Mouse (Mus musculus): ENCODE measurements around the gene A930018P22Rik. TPM values are rescaled to one million over a fixed set of nuclear protein-coding genes. Genes with fewer than 3 reads are reported as not detected.

Gene A930018P22Rik
- not detected for polyA plus RNA-seq (2014; fragmentation: Illumina TruSeq; extraction: RNeasy Lipid Tissue Mini Kit (QIAGEN cat#74804); ENCODE audit: low read depth, low replicate concordance)

GRCm38 (mm10) chr2:104122505-104123378 is at the start of gene A930018P22Rik:
Gene A930018P22Rik (plus strand): TSS chr2:104122769.

DNA sequence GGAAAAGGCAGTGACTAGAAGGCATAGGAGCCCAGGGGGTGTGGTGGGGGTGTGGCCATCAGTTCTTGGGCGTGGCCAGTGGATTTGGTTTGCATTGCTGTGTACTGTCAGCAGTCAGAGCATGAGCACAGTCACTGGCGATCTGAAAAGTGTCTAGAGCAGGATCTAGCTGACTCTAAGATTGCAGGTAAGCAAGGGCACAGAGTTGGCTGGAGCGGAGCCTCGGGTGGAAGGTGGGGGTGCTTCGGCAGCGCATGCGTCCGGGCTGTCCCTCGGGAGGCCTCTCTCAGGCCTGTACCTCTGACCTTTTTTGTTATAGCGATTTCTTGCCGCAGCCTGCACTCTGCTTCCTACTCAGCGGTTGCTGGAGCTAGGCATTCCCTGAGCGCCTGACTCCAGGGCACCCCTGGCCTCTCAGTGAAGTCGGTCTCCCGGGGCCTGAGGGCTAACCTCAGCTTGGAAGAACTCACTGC is 26.8 kb upstream of the A930018P22Rik start, which contains the start of gene Cd59a:
Gene Cd59a, plus strand, starts transcription at position 61 of the 473 bp plus-strand sequence.

Other genes starting within 250 kb of the A930018P22Rik start
- 32.8 TPM for gene Lmo2, start 164.8 kb upstream of the A930018P22Rik start, polyA plus RNA-seq (2014; fragmentation: Illumina TruSeq; extraction: RNeasy Lipid Tissue Mini Kit (QIAGEN cat#74804); ENCODE audit: low read depth, low replicate concordance)
- 212 TPM for gene Fbxo3, start 95.0 kb upstream of the A930018P22Rik start, polyA plus RNA-seq (2014; fragmentation: Illumina TruSeq; extraction: RNeasy Lipid Tissue Mini Kit (QIAGEN cat#74804); ENCODE audit: low read depth, low replicate concordance)
- not detected for gene 4931422A03Rik, start 94.4 kb upstream of the A930018P22Rik start, polyA plus RNA-seq (2014; fragmentation: Illumina TruSeq; extraction: RNeasy Lipid Tissue Mini Kit (QIAGEN cat#74804); ENCODE audit: low read depth, low replicate concordance)
- not detected for gene Gm10912, start 56.9 kb upstream of the A930018P22Rik start, polyA plus RNA-seq (2014; fragmentation: Illumina TruSeq; extraction: RNeasy Lipid Tissue Mini Kit (QIAGEN cat#74804); ENCODE audit: low read depth, low replicate concordance)
- gene Gm10799, start 54.2 kb upstream of the A930018P22Rik start, polyA plus RNA-seq (2014; fragmentation: Illumina TruSeq; extraction: RNeasy Lipid Tissue Mini Kit (QIAGEN cat#74804); ENCODE audit: low read depth, low replicate concordance), result not detected
- gene Cd59b, start 52.9 kb upstream of the A930018P22Rik start, polyA plus RNA-seq (2014; fragmentation: Illumina TruSeq; extraction: RNeasy Lipid Tissue Mini Kit (QIAGEN cat#74804); ENCODE audit: low read depth, low replicate concordance), result 19.0 TPM
- gene Cd59a, start 27.0 kb upstream of the A930018P22Rik start, polyA plus RNA-seq (2014; fragmentation: Illumina TruSeq; extraction: RNeasy Lipid Tissue Mini Kit (QIAGEN cat#74804); ENCODE audit: low read depth, low replicate concordance), result 320 TPM

Data from adrenal gland, adult 10 weeks (tissue).